In genomic region chr2:73776936-73777335, GRCm38 (mm10) we compare ENCODE assay signal across 20 mouse cellular contexts. TPM values are rescaled to one million over a fixed set of nuclear protein-coding genes. Genes with fewer than 3 reads are reported as not detected.
DNase-seq lines count a peak whose midpoint lies in the region; ATAC-seq lines count a peak whose summit lies in the region.
"Had no signal": no experiment of that assay in that cellular context is flagged by ENCODE, and none has a peak within 500 bp of the region (broad histone marks: within the 10 kb centered on the region; RNA-seq: fewer than 3 reads in every experiment).

No protein-coding gene starts in this region.

- H3K4me1 ChIP-seq in forebrain, embryonic 14.5 days (ENCODE audit: control insufficient read depth, insufficient read depth, low read length) = peaks cover 45% of the 10 kb centered on the region
- H3K4me1 ChIP-seq in forebrain, embryonic 11.5 days (replicated peaks; ENCODE audit: control insufficient read depth, insufficient read depth, low read length) = peaks cover 6% of the 10 kb centered on the region; the same call in 1 of the 2 replicates
- H3K4me1 ChIP-seq in neural tube, embryonic 13.5 days (replicated peaks) = peaks cover 44% of the 10 kb centered on the region
- peaks cover 41% of the 10 kb centered on the region for H3K4me1 ChIP-seq in limb, embryonic 10.5 days

- H3K4me3 ChIP-seq in forebrain, embryonic 14.5 days (ENCODE audit: low read depth, low read length) = no peak overlapping the region
- no peak overlapping the region for H3K4me3 ChIP-seq in forebrain, embryonic 11.5 days (ENCODE audit: low read depth, low read length)
- no peak overlapping the region for H3K4me3 ChIP-seq in neural tube, embryonic 13.5 days
- no peak overlapping the region for H3K4me3 ChIP-seq in limb, embryonic 10.5 days
- H3K4me3 ChIP-seq: liver, embryonic 13.5 days; lung, embryonic 15.5 days had no signal

- ATAC-seq in forebrain, embryonic 14.5 days = no peak
- no peak for ATAC-seq in forebrain, embryonic 11.5 days (replicated peaks; ENCODE audit: low FRiP score)
- no peak for ATAC-seq in neural tube, embryonic 13.5 days (ENCODE audit: low read depth)

- DNase-seq in forebrain, embryonic 14.5 days (ENCODE audit: low spot score) = no peak
- no peak for DNase-seq in forebrain, embryonic 11.5 days (ENCODE audit: low spot score)
- DNase-seq in neural tube, embryonic 10.5 days (ENCODE audit: extremely low spot score, low spot score) = no peak
- DNase-seq in limb, embryonic 10.5 days (ENCODE audit: low spot score) = no peak
- DNase-seq in kidney, postnatal 4 days = no peak
- DNase-seq in spleen, postnatal 4 days (ENCODE audit: low spot score in 2 of 2) = no peak
- no peak for DNase-seq in cerebellum, adult 9-11 months
- DNase-seq: adrenal gland, adult 2 months; cerebellum, adult 11 months; heart, postnatal 36 days; kidney, adult 11 months; liver, embryonic 13.5 days; retina, postnatal 1 day; thymus, postnatal 36 days had no signal

- H3K36me3 ChIP-seq in forebrain, embryonic 14.5 days (ENCODE audit: control insufficient read depth, insufficient read depth, low read length) = no peaks in the 10 kb centered on the region
- no peaks in the 10 kb centered on the region for H3K36me3 ChIP-seq in forebrain, embryonic 11.5 days (ENCODE audit: control insufficient read depth, insufficient read depth, low read length)
- no peaks in the 10 kb centered on the region for H3K36me3 ChIP-seq in neural tube, embryonic 13.5 days
- H3K36me3 ChIP-seq in limb, embryonic 10.5 days = no peaks in the 10 kb centered on the region
- H3K36me3 ChIP-seq: heart, embryonic 13.5 days; limb, embryonic 12.5 days; liver, embryonic 13.5 days; lung, embryonic 15.5 days had no signal

- no peaks in the 10 kb centered on the region for H3K27me3 ChIP-seq in forebrain, embryonic 14.5 days (replicated peaks; ENCODE audit: control insufficient read depth, insufficient read depth, low read length)
- no peaks in the 10 kb centered on the region for H3K27me3 ChIP-seq in forebrain, embryonic 11.5 days (ENCODE audit: control insufficient read depth, insufficient read depth, low read length)
- no peaks in the 10 kb centered on the region for H3K27me3 ChIP-seq in neural tube, embryonic 13.5 days
- no peaks in the 10 kb centered on the region for H3K27me3 ChIP-seq in limb, embryonic 10.5 days (ENCODE audit: low read depth, poor library complexity, severe bottlenecking)
- H3K27me3 ChIP-seq: limb, embryonic 12.5 days had no signal

- H3K9ac ChIP-seq in forebrain, embryonic 14.5 days (ENCODE audit: low read length) = 0 out of 2 replicates have a peak overlapping the region, but pooled peaks have one; percentile 17
- H3K9ac ChIP-seq in forebrain, embryonic 11.5 days (ENCODE audit: low read length) = no peak overlapping the region
- peak overlapping the region; percentile 93; the same call in 1 of the 2 replicates for H3K9ac ChIP-seq in neural tube, embryonic 13.5 days
- H3K9ac ChIP-seq: heart, embryonic 13.5 days; limb, embryonic 12.5 days; liver, embryonic 13.5 days; lung, embryonic 15.5 days had no signal

- H3K9me3 ChIP-seq in forebrain, embryonic 14.5 days (replicated peaks; ENCODE audit: control insufficient read depth, low read length) = no peaks in the 10 kb centered on the region
- no peaks in the 10 kb centered on the region for H3K9me3 ChIP-seq in forebrain, embryonic 11.5 days (ENCODE audit: control insufficient read depth, low read length)
- H3K9me3 ChIP-seq in neural tube, embryonic 13.5 days = no peaks in the 10 kb centered on the region
- H3K9me3 ChIP-seq in limb, embryonic 10.5 days (replicated peaks) = no peaks in the 10 kb centered on the region
- H3K9me3 ChIP-seq: heart, embryonic 13.5 days; limb, embryonic 12.5 days; liver, embryonic 13.5 days; lung, embryonic 15.5 days had no signal

- peak overlapping the region; percentile 66; the same call in 1 of the 2 replicates for H3K4me2 ChIP-seq in forebrain, embryonic 14.5 days (ENCODE audit: low read length)
- H3K4me2 ChIP-seq in forebrain, embryonic 11.5 days (ENCODE audit: low read depth, low read length, severe bottlenecking) = no peak overlapping the region
- H3K4me2 ChIP-seq in neural tube, embryonic 13.5 days = peak overlapping the region; percentile 54
- H3K4me2 ChIP-seq: liver, embryonic 13.5 days had no signal

- 38% methylated on average over 4 of the region's 4 CpGs for WGBS in forebrain, embryonic 14.5 days
- WGBS in forebrain, embryonic 11.5 days = 30% methylated on average over 4 of the region's 4 CpGs
- 42% methylated on average over 4 of the region's 4 CpGs for WGBS in neural tube, embryonic 13.5 days
- 19% methylated on average over 4 of the region's 4 CpGs for WGBS in limb, embryonic 10.5 days

- no peak overlapping the region; the same call in 1 of the 2 replicates for H3K27ac ChIP-seq in forebrain, embryonic 14.5 days (ENCODE audit: low read depth, low read length)
- H3K27ac ChIP-seq in forebrain, embryonic 11.5 days (ENCODE audit: low read depth, low read length) = no peak overlapping the region
- H3K27ac ChIP-seq in neural tube, embryonic 13.5 days (replicated peaks) = peak overlapping the region; percentile 94; the same call in 1 of the 2 replicates
- peak overlapping the region; percentile 51 for H3K27ac ChIP-seq in limb, embryonic 10.5 days
- H3K27ac ChIP-seq: heart, embryonic 13.5 days; kidney, postnatal 0 days; left cerebral cortex, adult 2 months; limb, embryonic 12.5 days; liver, embryonic 13.5 days; lung, embryonic 15.5 days had no signal

RNA-seq across cellular contexts. Expression of gene Chn1, which starts 1.8 kb away (rescaled TPM):
- polyA plus RNA-seq in forebrain, embryonic 14.5 days (2014; fragmentation: Nextera tagmentation; extraction: Ambion mirVana) = 93.5 and 98.9 TPM in 2 replicates
- polyA plus RNA-seq in forebrain, embryonic 11.5 days (2014; fragmentation: Nextera tagmentation; extraction: Ambion mirVana) = 62.2 and 63.4 TPM in 2 replicates
- polyA plus RNA-seq in neural tube, embryonic 13.5 days (2015; fragmentation: Nextera tagmentation; extraction: Ambion mirVana) = 114 and 122 TPM in 2 replicates
- 32.7 and 38.7 TPM in 2 replicates for polyA plus RNA-seq in limb, embryonic 10.5 days (2016; fragmentation: Nextera tagmentation; extraction: Ambion mirVana)

Comparison
In these comparisons a context has a peak if more than half of its experiments do, and no peak if none do; other contexts are left out.
1. H3K27ac ChIP-seq: peak in neural tube, embryonic 13.5 days (single experiment) and limb, embryonic 10.5 days (single experiment); none in forebrain, embryonic 14.5 days (single experiment) and forebrain, embryonic 11.5 days (single experiment).